Mouse (Mus musculus): ENCODE data around the gene Cmtm3.

GRCm38 (mm10) chr8:104387980-104388379 is 48.8 kb downstream of the Cmtm3 start:
- TF ChIP-seq GATA1 (IDR thresholded peaks at IDR 0.05; ENCODE audit: low read length), result no peak
- no peak for TF ChIP-seq TAL1 (IDR thresholded peaks at IDR 0.05; ENCODE audit: low read length)
